Mouse (Mus musculus) intestine, embryonic 14.5 days (tissue): ENCODE results near the gene D5Ertd579e. TPM values are rescaled to one million over a fixed set of nuclear protein-coding genes. Genes with fewer than 3 reads are reported as not detected.

Experiments
- ATAC-seq: fragments of 200-750 bp; cut with Nextera tagmentation; replicated peaks from 2 replicates; pipeline ENCODE4 v1.8.0; 2017; ENCODE audit warnings: low read depth, moderate number of reproducible peaks, moderate TSS enrichment, moderate library complexity; ENCODE audit not compliant: low FRiP score, low TSS enrichment
- DNase-seq: peaks from one replicate; pipeline ENCODE4 v3.0.0-alpha.2; 2018; ENCODE audit warnings: low spot score
- H3K27ac ChIP-seq: fragments of 300-500 bp; sonication (generic); 2 replicates; pipeline ENCODE4 v1.5.1; 2014; ENCODE audit warnings: low read depth, mild to moderate bottlenecking, control low read depth
- H3K27me3 ChIP-seq: fragments of 300-500 bp; sonication (generic); replicated peaks from 2 replicates; pipeline ENCODE4 v1.6.1; 2014; ENCODE audit warnings: low read length, control low read depth; ENCODE audit not compliant: control insufficient read depth, insufficient read depth
- H3K36me3 ChIP-seq: fragments of 300-500 bp; sonication (generic); 2 replicates; pipeline ENCODE4 v1.6.1; 2014; ENCODE audit warnings: low read length, control low read depth; ENCODE audit not compliant: control insufficient read depth, insufficient read depth
- H3K4me1 ChIP-seq: fragments of 300-500 bp; sonication (generic); replicated peaks from 2 replicates; pipeline ENCODE4 v1.6.1; 2014; ENCODE audit warnings: low read length, control low read depth, mixed read lengths; ENCODE audit not compliant: control insufficient read depth, insufficient read depth
- H3K4me2 ChIP-seq: fragments of 300-500 bp; sonication (generic); 2 replicates; pipeline ENCODE4 v1.6.1; 2014; ENCODE audit warnings: low read length
- H3K4me3 ChIP-seq: fragments of 300-500 bp; sonication (generic); 2 replicates; pipeline ENCODE4 v1.5.1; 2014; ENCODE audit warnings: low read depth, low read length, control low read depth, mixed read lengths
- H3K9ac ChIP-seq: fragments of 300-500 bp; sonication (generic); 2 replicates; pipeline ENCODE4 v1.6.1; 2014; ENCODE audit warnings: mild to moderate bottlenecking, low read length
- H3K9me3 ChIP-seq: fragments of 300-500 bp; sonication (generic); 2 replicates; pipeline ENCODE4 v1.6.1; 2016; ENCODE audit warnings: low read length, control low read depth; ENCODE audit not compliant: control insufficient read depth
- WGBS: fragments of 180-500 bp; shearing (Covaris S2); extraction: QIAGEN DNeasy Blood & Tissue Kit; methylation state at CpG from one replicate; pipeline ENCODE4 v1.1.7; 2014; 5-methylcytosine and 5-hydroxymethylcytosine counted together
- polyA plus RNA-seq: library from polyadenylated mRNA; unstranded; fragments of >200 nt; fragmentation: Nextera tagmentation; extraction: Ambion mirVana; gene quantifications from 2 replicates; pipeline ENCODE4 v1.2.1, GENCODE M21; 2014

Gene D5Ertd579e
- polyA plus RNA-seq, 1 experiment from 2014 or later: 25.8 TPM

DNA sequence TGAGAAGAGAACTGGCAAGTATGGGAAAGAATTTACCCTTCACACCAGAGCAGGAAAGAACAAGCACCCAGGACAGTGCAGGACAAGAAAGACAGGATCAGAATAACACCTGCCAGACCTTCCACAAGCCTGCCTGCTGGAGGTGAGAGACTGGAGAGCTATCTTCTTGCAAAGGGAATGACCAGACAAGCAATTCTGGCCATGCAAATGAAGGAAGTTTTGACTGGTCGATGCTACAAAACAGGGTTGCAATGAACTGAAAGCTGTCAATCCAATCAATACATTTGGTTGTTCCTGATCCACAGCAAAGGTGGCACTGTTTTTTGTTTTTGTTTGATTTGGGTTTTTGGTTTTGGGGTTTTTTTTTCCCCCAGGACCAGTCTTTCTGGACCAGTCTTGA is 12.2 kb downstream of the D5Ertd579e start:
- no peak for ATAC-seq
- Histone ChIP-seq H3K36me3 (no peaks in the 10 kb centered on the region; the same call in 1 of the 2 replicates), H3K4me2 (no peak overlapping the region), H3K9ac (no peak overlapping the region), H3K4me1 (no peaks in the 10 kb centered on the region; the same call in 1 of the 2 replicates), H3K27me3 (no peaks in the 10 kb centered on the region), H3K4me3 (no peak overlapping the region), H3K9me3 (no peaks in the 10 kb centered on the region), H3K27ac (no peak overlapping the region)
- DNase-seq: no peak
- WGBS: 90% methylated on average over 1 of the region's 1 CpGs

DNA sequence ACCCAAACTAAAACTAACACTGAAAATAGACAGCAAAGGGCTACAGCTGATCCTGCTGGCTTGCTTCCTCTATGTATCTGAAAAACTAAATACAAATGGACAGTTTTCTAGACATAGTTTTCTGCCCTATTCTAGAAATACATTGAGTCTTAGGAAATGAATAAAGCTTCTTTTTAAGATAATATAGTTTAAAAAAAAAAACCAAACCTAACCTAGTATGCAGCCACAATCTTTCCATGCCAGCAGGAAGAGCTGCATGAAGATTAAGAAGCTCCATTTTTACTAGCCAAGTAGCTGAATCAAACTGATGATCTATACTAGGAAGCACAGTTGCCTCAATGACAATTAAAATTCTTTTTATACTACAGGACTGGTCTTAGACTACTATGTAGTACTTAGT is 14.6 kb downstream of the D5Ertd579e start:
- no peaks in the 10 kb centered on the region; the same call in 1 of the 2 replicates for H3K4me1 ChIP-seq
- no peaks in the 10 kb centered on the region for H3K36me3 ChIP-seq
- no peak overlapping the region for H3K27ac ChIP-seq
- H3K4me3 ChIP-seq: no peak overlapping the region
- ATAC-seq (no peak), DNase-seq (no peak)
- no peaks in the 10 kb centered on the region for H3K9me3 ChIP-seq
- no peak overlapping the region for H3K9ac ChIP-seq
- H3K4me2 ChIP-seq: no peak overlapping the region
- H3K27me3 ChIP-seq: no peaks in the 10 kb centered on the region

- 82% methylated on average over 4 of the region's 4 CpGs for WGBS
- Histone ChIP-seq H3K36me3 (no peaks in the 10 kb centered on the region), H3K4me3 (no peak overlapping the region), H3K4me2 (no peak overlapping the region), H3K9ac (no peak overlapping the region), H3K27ac (no peak overlapping the region), H3K27me3 (no peaks in the 10 kb centered on the region), H3K4me1 (peaks cover 7% of the 10 kb centered on the region), H3K9me3 (no peaks in the 10 kb centered on the region)
- ATAC-seq (no peak), DNase-seq (no peak)
These were observed 15.8 kb downstream of the D5Ertd579e start for GRCm38 (mm10) chr5:36679918-36680598.

DNA sequence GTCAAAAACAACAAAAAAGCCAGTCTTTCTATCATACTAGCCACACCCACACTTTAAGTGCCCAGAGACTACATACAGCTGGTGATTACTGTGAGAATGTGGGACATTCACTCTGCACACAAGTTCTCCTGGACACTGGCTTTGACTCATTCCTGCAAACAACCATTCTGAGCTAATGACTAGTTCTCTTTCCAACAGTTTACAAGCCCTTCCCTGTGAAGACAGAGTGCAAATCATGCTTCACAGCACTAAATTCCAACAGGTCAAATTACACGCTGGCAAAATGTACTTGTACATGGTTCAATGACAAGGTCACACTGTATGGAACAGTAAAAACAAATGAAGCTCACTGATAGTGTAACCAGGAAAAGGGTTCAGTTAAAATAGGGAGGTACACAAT is 17.0 kb downstream of the D5Ertd579e start:
- WGBS: 41% methylated on average over 1 of the region's 1 CpGs
- Histone ChIP-seq H3K4me2 (no peak overlapping the region), H3K36me3 (no peaks in the 10 kb centered on the region), H3K27me3 (no peaks in the 10 kb centered on the region), H3K9me3 (no peaks in the 10 kb centered on the region), H3K4me1 (peaks cover 9% of the 10 kb centered on the region), H3K4me3 (no peak overlapping the region), H3K27ac (no peak overlapping the region), H3K9ac (no peak overlapping the region)
- no peak for ATAC-seq
- no peak for DNase-seq

GRCm38 (mm10) chr5:36677907-36678306 is 17.9 kb downstream of the D5Ertd579e start:
- no peaks in the 10 kb centered on the region for H3K36me3 ChIP-seq
- no peak overlapping the region for H3K27ac ChIP-seq
- H3K27me3 ChIP-seq: no peaks in the 10 kb centered on the region
- H3K9me3 ChIP-seq: no peaks in the 10 kb centered on the region
- H3K4me3 ChIP-seq: no peak overlapping the region
- H3K4me2 ChIP-seq: no peak overlapping the region
- H3K9ac ChIP-seq: no peak overlapping the region
- H3K4me1 ChIP-seq: peaks cover 9% of the 10 kb centered on the region
- ATAC-seq (no peak), DNase-seq (no peak)
- WGBS: 87% methylated on average over 5 of the region's 5 CpGs

DNA sequence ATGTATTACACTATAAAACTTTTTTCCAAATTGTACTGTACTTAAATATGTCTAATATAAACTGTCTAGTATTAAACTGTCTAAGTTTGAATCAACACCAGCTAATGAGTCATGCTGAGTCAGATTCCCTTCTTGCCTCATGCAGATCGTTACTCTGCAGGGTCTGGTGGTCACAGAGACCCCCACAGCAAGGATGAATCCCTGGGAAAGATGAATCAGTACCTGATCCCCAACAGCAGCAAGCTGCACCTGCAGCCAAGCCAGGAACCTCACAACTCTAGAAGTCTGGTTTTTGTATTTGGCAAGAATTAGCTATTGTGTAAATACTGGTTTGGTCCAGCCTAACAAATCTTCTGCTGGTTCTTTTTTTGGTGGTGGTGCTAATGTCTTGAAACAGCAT is 20.4 kb downstream of the D5Ertd579e start:
- DNase-seq: no peak
- no peak overlapping the region for H3K27ac ChIP-seq
- H3K9ac ChIP-seq: no peak overlapping the region
- H3K4me3 ChIP-seq: no peak overlapping the region
- no peaks in the 10 kb centered on the region for H3K9me3 ChIP-seq
- H3K4me2 ChIP-seq: no peak overlapping the region
- ATAC-seq: no peak
- WGBS: 41% methylated on average over 1 of the region's 1 CpGs
- H3K36me3 ChIP-seq: peaks cover 9% of the 10 kb centered on the region
- no peaks in the 10 kb centered on the region for H3K27me3 ChIP-seq
- H3K4me1 ChIP-seq: peaks cover 9% of the 10 kb centered on the region

GRCm38 (mm10) chr5:36674658-36675433 is 21.0 kb downstream of the D5Ertd579e start:
- Histone ChIP-seq H3K36me3 (peaks cover 14% of the 10 kb centered on the region), H3K9ac (no peak overlapping the region), H3K27me3 (no peaks in the 10 kb centered on the region), H3K4me1 (peaks cover 9% of the 10 kb centered on the region), H3K9me3 (no peaks in the 10 kb centered on the region), H3K4me3 (no peak overlapping the region), H3K27ac (no peak overlapping the region), H3K4me2 (no peak overlapping the region)
- ATAC-seq (no peak), DNase-seq (no peak)
- WGBS: 64% methylated on average over 4 of the region's 4 CpGs

DNA sequence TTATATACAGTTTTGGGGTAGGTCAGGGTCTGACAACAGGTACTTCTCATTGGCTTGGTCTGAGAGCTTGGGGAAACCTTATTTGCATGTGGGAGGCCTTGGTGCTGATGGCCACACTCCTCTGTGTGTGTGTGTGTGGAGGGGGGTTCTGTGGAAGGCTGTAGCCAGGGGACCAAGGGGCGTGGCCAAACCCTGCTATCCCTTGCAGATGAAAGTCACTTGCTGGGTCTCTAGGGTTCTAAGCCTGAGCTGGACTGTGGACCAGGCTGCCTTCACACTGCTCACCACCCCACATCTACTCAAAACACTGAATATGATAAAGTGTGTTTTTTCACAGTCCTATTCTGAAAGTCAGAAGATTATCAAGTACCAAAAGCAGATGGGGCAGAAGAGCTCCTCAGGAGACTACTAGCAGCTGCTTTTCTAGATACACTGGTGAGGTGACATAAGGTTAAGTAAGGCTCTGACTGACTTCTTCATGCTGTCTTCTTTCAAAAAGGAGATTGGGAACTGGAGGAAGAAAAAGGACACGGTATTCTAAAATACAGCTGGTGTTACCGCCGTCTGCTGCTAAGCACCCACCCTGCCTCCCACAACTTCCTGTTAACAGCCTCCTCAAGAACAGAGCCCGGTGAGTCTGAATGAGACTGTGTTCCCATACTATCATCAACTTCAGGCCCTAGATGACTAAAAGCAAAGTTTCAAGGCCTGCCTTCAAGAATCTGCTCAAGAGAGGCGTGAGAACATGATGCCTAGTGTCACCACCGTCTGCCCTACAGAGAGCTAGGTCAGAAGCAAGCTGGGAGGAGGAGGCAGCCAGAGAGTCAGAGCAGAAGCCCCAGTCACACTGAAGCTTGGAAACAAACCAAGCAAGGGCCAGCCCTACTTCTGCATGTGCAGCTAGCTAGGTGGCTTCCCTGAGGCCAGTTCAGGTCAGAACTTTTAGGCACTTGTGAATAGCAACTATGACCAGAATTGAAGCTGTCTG is 26.5 kb downstream of the D5Ertd579e start:
- 76% methylated on average over 7 of the region's 7 CpGs for WGBS
- Histone ChIP-seq H3K9ac (no peak overlapping the region), H3K4me3 (no peak overlapping the region), H3K36me3 (peaks cover 38% of the 10 kb centered on the region), H3K4me1 (no peaks in the 10 kb centered on the region), H3K27ac (no peak overlapping the region), H3K9me3 (no peaks in the 10 kb centered on the region), H3K4me2 (no peak overlapping the region), H3K27me3 (no peaks in the 10 kb centered on the region)
- ATAC-seq (no peak), DNase-seq (no peak)
